Mouse (Mus musculus) liver (tissue): ENCODE results near the gene Ppp1ca.
A peak's percentile ranks its signal among the peaks of the same experiment; 100 is the strongest.

Experiments
- DNase-seq: peaks from one replicate; pipeline ENCODE4 v3.0.0-alpha.2; 2020; ENCODE audit warnings: mixed read lengths

Ppp1ca gene

DNA sequence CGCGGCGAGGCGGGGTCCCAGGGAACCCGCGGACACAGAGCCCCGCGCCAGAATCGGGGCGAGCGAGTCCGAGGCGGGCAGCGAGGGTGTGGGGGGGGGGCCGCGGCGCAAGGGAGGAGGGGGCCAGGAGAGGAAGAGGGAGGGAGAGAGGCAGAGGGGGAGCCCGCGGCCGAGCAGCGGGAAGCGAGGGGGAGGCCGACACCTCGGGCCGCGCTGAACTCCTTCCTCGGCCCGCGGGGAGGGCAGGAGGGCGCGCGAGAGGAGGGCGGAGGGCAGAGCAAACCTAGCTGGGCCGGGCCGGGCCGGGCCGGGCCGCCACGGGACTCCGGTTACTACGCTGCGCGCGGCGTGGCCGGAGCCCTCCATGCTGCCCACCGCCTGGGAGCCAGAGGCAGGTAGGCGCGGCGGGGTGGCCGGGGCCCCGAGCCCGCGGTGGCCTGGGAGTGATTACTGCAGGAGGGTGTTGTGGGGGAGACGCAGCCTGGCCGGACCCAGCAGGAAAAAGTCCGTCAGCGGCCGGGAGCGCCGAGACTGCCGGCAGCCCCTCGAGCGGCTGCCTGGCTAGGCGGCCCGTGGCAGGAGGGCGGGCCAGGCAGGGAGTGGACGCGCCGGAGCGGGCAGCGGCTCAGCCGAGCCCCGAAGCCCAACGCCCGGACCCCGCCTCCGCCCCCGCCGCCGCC lies 23.0 kb downstream of the Ppp1ca start:
- DNase-seq, result peak; percentile 33

DNA sequence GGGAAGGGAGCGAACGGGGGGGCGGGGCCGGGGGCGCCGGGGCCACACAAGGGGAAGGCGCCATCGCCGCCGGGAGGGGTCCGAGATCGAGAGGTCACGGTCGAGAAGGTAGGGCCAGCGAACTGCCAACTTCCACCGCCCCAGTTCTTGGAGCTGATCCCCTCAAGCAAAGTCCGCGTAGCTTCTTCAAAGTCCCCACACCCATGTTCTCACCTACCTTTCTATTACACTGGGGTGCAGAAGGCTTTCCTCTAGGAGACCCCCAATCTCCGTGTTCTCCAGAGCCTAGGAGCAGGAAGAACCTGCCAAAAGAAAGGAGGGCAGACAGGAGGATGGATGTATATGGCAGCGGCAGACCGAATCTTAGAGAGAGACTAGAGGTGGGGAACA lies 23.6 kb downstream of the Ppp1ca start:
- no peak for DNase-seq

DNA sequence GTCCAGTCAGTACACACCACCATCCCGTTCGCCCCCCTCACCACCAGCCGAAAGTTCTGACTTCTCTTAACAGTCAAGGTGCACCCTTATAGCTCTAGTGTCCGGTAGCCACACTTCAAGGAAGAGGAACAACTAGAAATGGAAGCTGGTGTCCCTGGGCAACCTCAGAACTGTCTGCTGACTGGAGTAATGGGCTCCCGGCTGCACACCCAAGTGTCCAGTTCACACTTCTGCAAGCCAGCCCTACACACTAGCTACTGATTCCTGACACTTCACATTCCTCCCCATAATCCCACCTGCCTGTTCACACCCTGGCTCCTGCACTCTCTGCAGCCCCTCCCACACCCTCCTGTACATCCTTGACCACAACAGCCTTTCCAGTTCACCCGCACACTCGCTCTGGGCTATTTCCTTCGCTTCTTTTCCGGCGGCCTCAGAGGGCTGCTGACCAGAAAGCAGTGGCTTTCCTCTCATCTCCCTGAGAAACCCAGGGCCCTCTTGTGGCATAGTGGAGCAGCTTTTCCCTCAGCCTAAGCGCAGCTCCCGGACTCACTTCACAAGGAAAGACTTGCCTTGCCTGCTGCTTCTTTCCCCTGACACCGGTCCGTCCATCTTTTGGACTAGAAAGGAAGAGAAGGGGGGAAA lies 24.3 kb downstream of the Ppp1ca start:
- no peak for DNase-seq

DNA sequence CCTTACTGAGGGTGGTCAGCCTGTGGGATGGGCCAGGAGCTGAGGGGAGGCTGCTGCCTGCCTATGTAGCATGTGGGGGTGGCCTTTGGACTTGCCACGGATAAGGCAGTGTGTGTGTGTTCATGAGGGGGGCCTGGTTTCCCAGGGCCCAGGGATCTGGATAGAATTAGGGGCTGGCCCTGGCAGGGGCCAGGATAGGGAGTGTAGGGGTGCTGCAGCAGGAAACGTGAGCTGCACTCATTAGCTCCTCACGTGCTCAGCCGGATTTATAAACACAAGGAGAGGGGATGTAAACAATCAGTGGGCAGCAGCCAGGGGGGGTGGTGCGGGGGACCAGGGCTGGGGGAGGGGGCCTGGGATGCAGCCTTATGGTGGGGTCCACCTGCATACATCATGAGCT lies 25.3 kb downstream of the Ppp1ca start:
- DNase-seq, result no peak

DNA sequence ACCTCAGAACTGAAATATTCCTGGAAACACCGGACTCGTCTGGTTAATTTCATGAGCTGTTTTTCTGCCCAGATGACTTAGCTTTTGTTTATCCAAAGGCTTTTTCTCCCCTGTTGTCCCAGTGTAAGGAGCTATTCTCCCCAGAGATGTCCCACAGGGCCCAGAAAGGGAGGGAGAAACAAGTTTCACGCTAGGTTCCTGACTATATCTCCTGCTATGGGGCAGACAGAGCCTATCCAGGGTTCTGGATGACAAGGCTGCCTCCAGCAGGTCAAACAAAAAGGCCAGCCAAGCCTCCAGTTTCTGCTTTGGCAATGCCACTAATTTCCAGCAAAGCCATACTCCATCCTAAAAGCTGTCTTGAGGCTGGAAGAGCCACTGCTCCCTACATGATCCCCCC lies 26.0 kb downstream of the Ppp1ca start:
- DNase-seq, result no peak

DNA sequence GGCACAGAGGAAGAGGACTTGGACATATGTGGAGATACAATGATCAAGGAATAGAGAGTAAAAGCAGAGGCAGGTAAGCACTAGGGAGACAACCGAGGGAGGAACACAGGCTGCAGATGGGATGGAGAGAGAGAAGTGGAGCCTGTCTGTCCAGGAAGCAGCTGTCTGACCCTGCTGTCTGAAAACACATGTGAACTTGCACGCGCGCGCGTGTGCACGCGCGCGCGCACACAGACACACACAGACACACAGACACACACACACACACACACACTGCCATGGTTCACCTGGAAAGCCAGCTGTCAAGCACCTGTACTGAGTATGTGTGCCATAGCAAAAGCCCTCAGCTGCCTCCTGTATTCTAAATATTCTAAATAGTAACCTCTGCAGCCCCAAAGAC lies 26.4 kb downstream of the Ppp1ca start:
- DNase-seq, result no peak

DNA sequence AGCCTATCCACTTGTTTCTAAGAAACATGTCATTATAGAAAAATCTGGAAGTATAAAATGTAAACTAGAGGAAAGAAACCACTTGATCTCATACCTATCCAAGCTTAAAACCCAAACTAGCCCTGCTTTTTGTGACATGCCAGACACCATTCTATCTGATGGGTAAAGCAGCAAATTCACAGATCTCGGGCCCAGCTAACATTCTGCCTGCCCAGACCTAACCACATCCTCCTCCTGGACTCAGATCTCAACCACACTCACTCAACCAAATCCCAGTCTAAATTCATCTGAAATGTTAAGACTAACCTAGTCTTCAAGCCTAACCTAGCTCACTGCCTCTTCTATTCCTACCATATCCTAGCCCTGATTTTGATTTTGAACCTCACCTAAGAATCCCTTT lies 26.9 kb downstream of the Ppp1ca start:
- no peak for DNase-seq

DNA sequence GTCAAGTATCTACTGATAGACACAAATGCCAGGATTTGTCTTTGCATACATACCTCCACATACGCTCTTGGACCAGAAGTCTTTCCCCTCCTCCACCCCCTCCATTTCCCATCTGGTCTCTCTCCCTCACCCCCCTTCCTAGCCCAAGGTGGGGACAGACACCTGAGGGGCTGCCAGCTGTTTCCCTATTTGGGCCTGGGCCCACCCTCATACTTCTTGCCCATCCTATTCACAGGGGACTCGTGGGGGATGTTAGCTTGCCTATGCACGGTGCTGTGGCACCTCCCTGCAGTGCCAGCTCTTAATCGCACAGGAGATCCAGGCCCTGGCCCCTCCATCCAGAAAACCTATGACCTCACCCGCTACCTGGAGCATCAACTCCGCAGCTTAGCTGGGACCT lies 28.1 kb downstream of the Ppp1ca start:
- no peak for DNase-seq

DNA sequence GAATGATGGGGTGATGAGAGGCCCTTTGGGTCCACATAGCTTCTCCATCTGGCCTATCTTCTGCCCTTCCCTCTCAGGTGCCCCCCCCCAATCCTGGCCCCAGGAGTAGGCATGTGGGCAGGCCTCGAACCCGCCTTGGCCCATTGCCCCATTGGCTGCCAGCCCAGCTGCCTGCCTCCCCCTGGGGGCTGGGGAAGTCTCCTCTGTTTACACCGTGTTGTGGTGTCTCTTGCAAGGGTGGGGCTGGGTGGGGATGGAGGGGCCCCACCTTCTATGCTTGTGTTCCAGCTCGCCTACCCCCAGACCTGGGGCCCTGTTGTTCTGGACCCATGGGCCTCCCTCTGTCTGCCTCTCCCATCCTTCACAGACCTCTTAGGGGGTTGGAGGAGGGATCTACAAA lies 28.6 kb downstream of the Ppp1ca start:
- no peak for DNase-seq

DNA sequence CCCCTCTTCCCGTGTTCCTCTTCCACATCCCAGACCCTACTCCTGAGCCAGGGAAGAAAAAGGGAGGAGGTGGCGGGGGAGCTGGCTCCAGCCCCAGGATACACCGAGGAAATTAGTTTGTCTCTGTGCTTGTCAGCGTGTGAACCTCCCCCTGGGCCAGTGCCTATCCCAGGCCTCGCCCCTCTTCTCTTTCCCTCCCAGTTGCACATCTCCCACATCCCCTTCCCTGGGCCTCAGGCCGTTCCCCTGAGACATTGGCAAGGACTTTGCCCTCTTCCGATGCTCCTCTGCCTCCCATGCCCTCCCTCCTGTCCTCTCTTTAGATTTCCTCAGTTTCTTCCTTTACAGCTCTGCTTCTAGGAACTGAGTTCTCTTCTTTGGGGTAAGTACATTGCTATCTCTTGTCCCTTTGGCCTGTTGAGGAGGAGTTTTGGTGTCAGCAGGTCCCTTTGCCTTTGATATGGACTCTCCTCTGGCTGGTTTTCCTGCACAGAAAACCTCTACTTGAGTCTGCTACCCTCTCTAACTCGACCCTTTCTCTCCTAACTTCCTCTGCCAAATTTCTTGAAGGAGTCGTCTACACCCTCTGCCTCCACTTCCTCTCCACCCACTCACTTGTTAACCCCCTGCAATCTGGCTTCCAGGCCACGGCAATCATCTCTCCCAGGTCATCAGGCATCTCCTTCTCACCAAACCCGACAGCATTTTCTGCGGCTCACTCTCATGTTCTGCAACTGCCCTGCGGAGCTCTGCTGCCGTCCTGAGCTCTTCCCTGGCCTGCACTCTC lies 29.3 kb downstream of the Ppp1ca start:
- peak; percentile 30 for DNase-seq

DNA sequence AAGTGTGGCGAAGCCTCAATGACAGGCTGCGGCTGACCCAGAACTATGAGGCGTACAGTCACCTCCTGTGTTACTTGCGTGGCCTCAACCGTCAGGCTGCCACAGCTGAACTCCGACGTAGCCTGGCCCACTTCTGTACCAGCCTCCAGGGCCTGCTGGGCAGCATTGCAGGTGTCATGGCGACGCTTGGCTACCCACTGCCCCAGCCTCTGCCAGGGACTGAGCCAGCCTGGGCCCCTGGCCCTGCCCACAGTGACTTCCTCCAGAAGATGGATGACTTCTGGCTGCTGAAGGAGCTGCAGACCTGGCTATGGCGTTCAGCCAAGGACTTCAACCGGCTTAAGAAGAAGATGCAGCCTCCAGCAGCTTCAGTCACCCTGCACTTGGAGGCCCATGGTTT lies 30.3 kb downstream of the Ppp1ca start:
- no peak for DNase-seq

DNA sequence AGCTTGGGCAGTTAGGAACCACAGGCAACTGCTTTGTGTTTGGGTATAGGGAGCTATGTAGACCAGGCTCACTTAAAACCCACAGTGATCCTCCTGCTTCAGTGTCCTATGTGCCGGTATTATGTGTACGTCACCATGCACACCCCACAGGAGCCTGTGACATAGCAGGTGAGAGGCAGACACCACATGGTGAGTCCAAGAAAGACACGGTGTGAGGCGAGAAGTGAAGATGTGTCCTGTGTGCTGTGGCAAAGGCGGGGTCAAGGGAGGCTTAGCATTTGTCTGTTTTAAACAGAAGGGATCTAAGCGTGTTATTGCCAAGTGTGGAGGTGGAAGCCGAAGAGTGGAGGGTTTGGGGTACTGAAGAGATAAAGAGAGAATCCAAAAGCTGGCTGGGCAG lies 34.9 kb downstream of the Ppp1ca start:
- DNase-seq, result no peak

DNA sequence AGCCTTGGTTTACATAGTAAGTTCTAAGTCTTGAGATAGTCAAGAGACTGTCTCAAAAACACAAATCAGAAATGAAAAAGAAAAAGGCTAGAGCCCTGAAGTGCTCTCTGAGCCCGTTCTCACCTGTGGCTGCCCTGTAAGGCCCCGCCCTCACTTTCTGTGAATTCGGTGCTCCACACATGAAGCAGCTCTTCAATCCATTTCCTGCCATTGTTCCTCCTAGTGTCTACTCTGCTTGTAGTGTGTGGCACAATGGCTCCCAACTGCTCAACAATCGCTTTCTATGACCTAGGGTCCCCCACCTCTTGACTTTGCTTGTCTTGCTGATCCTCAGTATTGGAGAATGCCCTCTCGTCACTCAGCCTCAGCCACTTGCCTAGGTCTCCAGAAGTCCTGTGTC lies 35.6 kb downstream of the Ppp1ca start:
- DNase-seq, result no peak

DNA sequence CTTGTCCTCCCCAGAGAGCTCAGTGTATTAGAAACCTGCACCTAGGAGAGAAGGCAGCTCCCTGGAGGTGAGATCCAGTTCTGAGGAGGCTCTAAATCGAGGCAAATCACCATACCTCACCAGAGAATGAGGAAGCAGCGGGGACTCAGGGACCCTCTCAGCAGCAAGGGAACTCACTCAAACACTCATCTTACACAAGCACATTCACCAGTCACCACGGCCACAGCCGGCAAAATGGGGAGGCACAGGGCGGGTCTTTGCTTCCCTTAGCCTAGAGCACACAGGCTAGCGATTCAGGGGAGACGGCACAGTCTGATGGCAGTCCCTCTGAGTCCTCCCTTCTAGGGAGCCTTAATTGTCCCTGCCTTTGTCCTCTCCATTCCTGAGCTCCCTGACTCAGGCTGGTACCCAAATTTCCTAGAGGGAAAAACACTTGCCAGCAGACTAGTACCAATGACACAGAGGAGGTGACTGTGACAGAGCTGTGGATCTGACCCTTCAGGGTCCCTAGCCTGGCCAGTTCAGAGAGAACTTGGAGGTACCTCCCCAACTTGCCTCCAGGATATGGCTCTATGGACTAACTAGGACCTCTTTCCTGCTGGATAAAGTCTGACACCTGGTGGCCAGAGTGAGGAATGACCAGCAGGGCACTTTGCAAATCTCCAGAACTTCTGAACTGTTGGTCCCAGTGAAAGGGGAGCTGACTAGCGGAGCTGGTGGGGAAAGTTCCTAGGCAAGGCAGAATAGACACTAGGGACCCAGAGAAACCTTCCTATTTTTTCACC lies 36.2 kb downstream of the Ppp1ca start:
- peak; percentile 67 for DNase-seq

DNA sequence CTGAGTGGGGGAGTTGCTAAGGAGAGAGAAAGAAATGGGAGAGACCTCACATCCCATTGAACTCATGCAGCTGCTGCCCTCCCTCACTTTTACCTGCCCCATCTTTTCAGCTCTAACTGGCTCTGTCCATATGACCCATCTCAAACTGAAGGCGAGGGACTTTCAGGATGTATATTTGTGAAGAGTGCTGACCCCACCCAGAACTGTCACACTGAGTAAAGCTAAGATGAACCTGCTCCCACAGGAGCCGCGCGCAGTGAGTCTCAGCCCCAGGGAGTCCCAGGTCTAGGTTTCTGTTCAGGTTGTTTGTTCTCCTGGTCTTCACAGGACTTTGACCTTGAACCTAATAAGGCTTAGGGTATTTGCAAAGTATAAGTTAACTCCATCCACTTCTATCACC lies 37.0 kb downstream of the Ppp1ca start:
- DNase-seq, result no peak

DNA sequence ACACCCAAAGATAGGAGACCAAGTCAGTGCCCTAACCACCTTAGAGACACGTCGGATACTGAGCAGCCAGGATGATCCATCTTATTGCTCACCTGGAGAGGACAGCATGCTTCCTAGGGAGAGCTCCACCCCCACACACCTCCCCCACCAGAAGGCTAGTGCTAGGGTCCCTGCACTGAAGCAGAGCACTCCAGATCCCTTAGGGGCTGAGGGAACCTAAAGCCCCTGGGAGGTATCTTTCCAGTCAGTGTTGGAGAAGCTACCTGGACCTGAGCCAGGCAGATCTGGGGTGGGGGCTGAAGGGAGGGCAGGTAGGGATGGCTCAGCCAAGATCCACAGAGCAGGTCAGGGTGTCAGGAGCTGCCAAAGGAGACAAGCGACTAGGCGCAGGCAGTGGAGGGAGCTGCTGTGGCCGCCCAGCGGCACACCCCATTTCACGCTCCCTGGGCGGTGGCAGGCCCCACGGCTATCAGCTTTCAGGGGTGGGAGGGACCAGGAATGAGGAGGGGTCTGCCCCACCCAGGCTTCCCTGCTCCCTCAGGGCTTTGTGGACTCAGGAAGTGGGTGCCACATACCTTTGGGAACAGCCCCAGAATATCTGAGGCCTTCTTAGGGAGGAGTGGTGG lies 37.7 kb downstream of the Ppp1ca start:
- DNase-seq, result no peak

DNA sequence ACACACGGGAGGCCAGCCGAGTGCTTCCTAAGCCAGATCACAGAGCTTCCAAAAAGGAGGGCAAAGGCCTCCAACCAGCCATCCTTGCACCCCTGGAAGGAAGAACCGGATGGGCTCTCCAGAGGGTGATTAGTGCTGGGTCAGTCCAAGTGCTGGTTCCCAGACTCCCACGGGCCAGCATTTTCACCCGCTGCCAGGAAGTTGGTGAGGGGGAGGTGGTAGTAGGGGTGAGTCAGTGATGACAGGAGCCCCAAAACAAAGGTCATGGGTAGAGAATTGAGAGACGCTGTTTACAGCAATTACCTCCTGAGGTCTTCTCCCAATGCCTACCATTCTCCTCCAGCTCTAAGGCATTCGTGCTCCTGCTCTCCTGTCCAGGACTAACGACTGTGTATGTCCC lies 38.5 kb downstream of the Ppp1ca start:
- no peak for DNase-seq

DNA sequence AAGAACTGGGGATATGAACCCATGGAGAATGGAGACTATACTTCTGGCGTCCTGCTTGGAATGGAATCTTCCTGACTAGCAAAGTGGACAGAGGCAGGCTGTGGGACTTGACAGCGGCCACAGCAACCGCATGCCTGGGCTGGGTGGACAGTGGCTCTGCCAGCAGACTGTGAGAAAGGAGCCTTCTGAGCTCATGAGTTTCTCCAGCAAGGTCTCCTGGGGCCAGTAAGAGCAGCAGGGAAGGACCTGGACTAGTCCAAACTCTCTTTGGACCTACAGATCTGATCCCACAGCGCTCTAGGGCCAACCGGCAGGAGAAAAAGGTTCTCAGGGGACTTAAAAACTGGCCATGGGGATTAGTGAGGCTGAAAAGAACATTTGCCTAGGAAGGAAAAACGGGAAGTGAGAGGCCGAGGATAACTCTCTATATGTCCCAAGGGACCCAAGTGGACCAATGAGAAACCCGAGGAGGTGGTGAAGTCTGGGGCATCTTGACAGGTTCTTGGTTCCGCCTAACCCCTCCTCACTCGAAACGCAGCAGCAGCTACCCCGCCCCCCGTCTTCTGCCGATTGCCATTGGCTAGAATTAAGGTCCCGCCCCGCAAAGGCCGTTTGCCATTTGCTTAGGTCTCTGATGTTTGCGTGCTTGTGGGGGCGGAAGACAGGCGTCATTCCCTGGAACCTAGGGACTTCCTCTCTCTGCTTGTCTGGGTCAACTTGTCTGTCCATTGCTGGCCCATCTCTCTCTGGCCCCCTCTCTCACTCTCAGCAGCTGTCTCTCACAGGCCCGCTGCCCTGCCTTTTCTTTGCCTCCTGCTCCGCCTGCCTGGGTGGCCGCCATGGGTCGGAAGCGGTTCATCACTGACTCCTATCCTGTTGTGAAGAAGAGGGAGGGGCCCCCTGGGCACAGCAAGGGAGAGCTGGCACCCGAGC lies 39.7 kb downstream of the Ppp1ca start, which contains the start of gene Pold4:
TSS of gene Pold4 (plus strand) at position 647 of the 933 bp plus-strand sequence.
- peak; percentile 96 for DNase-seq

DNA sequence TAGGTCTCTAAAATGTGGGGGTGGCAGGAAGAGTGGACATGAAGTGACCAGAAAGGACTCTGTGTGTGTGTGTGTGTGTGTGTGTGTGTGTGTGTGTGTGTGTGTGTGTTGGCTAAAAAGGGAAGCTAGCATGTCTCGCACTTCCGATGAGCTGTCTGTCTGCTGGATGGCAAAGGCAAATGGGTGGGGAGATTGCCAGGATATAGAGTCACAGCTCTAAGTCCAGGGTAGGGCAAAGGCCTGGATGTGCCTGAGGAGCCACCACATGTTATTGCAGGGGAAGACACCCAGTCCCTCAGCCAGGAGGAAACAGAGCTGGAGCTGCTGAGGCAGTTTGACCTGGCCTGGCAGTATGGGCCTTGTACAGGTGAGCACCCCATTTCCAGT lies 40.3 kb downstream of the Ppp1ca start:
- DNase-seq, result no peak

DNA sequence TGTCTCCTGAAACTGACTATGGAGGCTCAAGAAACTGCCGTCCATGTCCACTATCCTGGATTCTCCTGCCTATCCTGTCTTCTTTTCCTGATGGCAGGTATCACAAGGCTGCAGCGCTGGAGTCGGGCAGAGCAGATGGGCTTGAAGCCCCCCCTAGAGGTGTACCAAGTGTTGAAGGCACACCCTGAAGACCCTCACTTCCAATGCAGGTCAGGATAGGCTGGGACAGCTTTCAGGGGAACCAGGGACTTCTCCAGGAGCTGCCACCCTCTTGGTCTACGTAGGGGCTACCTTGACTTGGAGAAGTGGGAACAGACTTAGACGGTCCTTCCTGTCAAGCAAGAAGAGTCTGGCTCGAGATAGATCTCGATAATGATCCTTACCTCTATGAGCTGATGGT lies 40.8 kb downstream of the Ppp1ca start:
- no peak for DNase-seq

DNA sequence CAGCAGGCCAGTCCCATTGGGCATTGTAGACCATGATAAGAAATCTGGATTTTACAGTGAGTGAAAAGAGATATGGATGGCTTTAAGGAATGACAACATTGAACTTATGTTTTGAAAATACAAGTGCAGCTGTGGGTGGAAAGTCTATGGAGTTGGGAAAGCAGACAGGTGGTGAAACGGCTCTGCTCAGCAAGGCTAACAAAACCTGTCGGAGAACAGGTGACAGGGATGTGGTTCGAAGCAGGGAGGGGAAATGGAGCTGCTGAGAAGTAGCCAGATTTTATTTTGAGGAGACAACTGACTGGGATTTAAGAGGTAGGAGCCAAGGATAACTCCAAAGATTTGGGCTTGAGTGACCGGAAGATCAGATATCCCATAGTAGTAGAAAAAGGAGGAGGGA lies 42.7 kb downstream of the Ppp1ca start:
- no peak for DNase-seq

DNA sequence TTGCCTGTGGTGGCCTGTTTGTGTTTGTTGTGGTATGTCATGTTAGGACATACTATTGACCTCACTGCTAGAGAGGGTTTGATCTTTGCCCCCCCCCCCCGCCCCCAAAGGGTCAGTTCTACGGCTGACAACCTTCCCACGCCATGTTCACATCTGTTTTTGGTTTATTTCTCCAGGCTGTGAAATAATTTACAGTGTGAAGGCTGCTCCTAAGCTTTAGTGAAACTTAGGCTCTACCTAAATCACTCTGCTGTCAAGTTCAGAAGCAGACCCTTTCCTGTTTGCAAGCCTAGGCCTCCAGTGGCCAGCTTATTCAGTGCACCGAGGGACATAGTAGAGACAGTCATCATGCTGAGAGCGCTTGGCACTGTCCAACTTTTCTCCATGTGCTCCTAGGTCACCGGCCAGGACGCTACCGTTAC lies 48.4 kb downstream of the Ppp1ca start:
- no peak for DNase-seq
